Mouse (Mus musculus): ENCODE measurements around the gene Trip6.

The Trip6 gene

GRCm38 (mm10) chr5:137268131-137268910, 45.9 kb downstream of the Trip6 start:
- DNase-seq (ENCODE audit: extremely low spot score), result no peak

DNA sequence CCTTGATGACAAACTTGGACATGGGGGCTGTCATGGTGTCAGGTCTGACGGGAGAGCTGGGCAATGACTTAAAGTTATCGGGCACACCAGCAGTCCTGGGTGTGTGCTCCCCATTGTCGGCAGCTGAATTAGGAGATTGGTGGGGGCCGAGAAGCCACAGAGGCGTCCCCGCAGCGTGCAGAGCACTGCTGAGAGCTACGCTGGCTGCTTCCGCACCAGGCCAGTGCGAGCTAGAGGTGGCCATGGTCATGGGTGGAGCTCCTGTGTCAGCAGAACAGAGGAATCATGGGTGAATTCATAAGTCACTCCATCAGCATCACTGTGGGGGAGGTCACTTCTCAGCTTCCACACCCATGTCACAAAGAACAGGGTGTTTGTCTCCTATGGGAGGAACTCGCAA, 49.4 kb downstream of the Trip6 start:
- no peak for DNase-seq (ENCODE audit: extremely low spot score)

DNA sequence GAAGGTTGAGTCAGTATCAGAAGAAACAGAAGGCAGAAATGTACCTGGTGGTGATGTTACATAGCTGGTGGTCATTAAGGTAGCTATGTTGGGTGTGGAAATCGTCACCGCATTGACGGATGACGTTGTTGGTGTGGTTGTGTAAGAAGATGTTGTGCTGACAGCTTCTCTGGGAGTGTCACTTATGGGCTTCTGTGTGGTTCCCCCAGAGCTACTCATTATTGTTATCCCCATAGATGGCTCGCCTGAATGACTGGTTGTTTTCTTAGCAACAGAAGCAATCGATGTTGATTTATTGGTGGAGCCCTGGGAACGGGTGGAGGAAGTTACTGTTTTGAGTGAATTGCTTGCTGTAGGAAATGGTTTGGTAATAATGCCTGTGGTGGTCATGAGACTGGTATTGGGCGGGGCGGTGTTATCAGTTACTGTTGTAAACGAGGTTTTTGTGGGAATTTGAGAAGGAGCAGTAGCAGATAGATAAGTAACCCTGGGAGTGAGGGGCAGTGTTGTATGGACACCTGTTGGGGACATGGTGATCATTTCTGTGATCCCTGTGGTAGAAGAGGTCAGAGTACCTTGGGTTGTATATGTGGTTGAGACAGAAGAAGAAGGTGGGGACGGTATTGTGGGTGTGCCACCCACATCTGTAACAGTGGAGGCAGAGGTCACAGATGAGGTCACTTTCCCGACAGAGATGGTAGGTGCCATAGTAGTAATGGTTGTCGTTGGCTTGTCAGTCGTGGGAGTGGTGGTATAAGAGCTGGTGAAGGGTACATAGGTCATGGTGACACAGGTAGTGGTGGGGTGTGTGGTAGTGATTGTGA, 50.1 kb downstream of the Trip6 start:
- no peak for DNase-seq (ENCODE audit: extremely low spot score)
